Mouse (Mus musculus) megakaryocyte progenitor cell, adult 5-6 weeks (primary cell): Measurements from ENCODE around the gene Scgb1b29. TPM values are rescaled to one million over a fixed set of nuclear protein-coding genes. Genes with fewer than 3 reads are reported as not detected.
"Not testable (repeated sequence)": the region's sequence is repeated elsewhere in the genome, so short reads cannot be mapped to it uniquely, and the experiment has no call there.

Source experiments
- ATAC-seq: replicated peaks from 2 replicates; pipeline ENCODE4 v1.8.0; 2016; ENCODE audit warnings: mild to moderate bottlenecking, moderate TSS enrichment, inconsistent platforms; ENCODE audit not compliant: poor library complexity
- total RNA-seq, 2 experiments: library from RNA; stranded (forward) in 1 of 2; stranded (reverse) in 1 of 2; fragments of 157-497, 149-512 nt in 1 of 2; fragments of 200-1000 nt in 1 of 2; gene quantifications; 2 replicates each; pipeline versions ENCODE4 v1.2.3 to v1.2.4; 2015 to 2017

Scgb1b29 gene
- total RNA-seq (2015) (not detected in 2 replicates), total RNA-seq (2017) (not detected in 2 replicates)

DNA sequence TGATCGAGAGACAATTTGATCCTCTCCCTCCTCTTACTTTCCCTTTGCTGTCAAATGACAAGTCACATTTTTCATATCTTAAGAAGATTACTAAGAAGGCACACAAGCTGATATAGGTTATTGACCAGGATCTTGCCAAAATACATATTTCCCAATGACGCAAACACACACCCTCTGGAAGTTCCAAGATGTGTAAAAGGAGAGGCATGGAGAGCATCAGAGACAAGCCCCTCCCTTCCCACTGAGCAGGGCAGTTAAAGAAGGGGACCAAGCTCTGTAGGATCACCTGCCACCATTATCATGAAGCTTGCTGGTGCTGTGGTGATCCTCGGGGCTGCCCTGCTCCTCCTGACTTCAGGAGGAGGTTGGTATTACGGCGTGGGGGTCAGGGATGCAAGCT lies at the start of gene Scgb1b29:
Scgb1b29 (plus strand) TSS at position 301 of the 400 bp plus-strand sequence.
- ATAC-seq = not testable (repeated sequence)

DNA sequence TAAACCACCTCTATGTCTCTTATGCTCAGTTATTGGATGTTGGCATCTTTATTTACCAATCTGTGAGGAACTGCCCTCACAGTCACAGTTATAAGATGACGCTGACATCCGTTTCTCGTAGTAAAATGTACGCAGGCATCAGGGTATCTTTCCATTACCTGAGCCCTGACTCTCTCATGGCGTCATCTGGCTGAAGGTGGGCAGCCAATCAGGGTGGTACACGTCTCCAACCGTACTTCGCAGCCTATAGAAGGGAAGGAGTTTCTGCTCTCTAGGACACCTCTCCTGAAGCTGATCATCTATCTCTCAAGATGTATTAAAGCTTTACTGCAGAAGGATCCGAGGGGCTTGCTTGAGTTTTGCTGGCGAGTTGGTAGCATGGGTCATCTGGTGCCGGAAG lies 12.7 kb upstream of the Scgb1b29 start:
- ATAC-seq = not testable (repeated sequence)

Other genes with a start within 250 kb of the Scgb1b29 start
- not detected in 2 replicates for gene Scgb2b11, start 230.4 kb upstream of the Scgb1b29 start, total RNA-seq (2015)
- gene Scgb2b11, start 230.4 kb upstream of the Scgb1b29 start, total RNA-seq (2017) = not detected in 2 replicates
- not detected in 2 replicates for gene Scgb1b11, start 218.7 kb upstream of the Scgb1b29 start, total RNA-seq (2015)
- not detected in 2 replicates for gene Scgb1b11, start 218.7 kb upstream of the Scgb1b29 start, total RNA-seq (2017)
- gene Scgb2b12, start 114.3 kb upstream of the Scgb1b29 start, total RNA-seq (2015) = not detected in 2 replicates
- not detected in 2 replicates for gene Scgb2b12, start 114.3 kb upstream of the Scgb1b29 start, total RNA-seq (2017)
- gene Scgb1b12, start 107.4 kb upstream of the Scgb1b29 start, total RNA-seq (2015) = not detected in 2 replicates
- gene Scgb1b12, start 107.4 kb upstream of the Scgb1b29 start, total RNA-seq (2017) = not detected in 2 replicates